Mouse (Mus musculus): ENCODE data around the gene Fkbp4. TPM values are rescaled to one million over a fixed set of nuclear protein-coding genes. Genes with fewer than 3 reads are reported as not detected.

The Fkbp4 gene
- polyA plus RNA-seq, 1 experiment from 2014 or later = 436 TPM

- no peak overlapping the region for H3K27ac ChIP-seq (replicated peaks)
- no peaks in the 10 kb centered on the region for H3K27me3 ChIP-seq
- WGBS = 23% methylated on average over 2 of the region's 2 CpGs
- no peak overlapping the region for H3K4me3 ChIP-seq
- H3K4me2 ChIP-seq (replicated peaks) = no peak overlapping the region
- no peaks in the 10 kb centered on the region for H3K9me3 ChIP-seq
- no peaks in the 10 kb centered on the region for H3K4me1 ChIP-seq
- no peak for ATAC-seq (replicated peaks)
- H3K36me3 ChIP-seq = no peaks in the 10 kb centered on the region
- no peak overlapping the region for H3K9ac ChIP-seq (replicated peaks)
These were observed 21.8 kb upstream of the Fkbp4 start for GRCm38 (mm10) chr6:128460321-128460720.

- no peak overlapping the region for H3K4me3 ChIP-seq
- no peak for ATAC-seq (replicated peaks)
- H3K9ac ChIP-seq (replicated peaks) = no peak overlapping the region
- no peak overlapping the region for H3K27ac ChIP-seq (replicated peaks)
- no peaks in the 10 kb centered on the region for H3K4me1 ChIP-seq
- WGBS = 90% methylated on average over 5 of the region's 5 CpGs
- no peak overlapping the region for H3K4me2 ChIP-seq (replicated peaks)
- H3K9me3 ChIP-seq = no peaks in the 10 kb centered on the region
- H3K36me3 ChIP-seq = no peaks in the 10 kb centered on the region
- no peaks in the 10 kb centered on the region for H3K27me3 ChIP-seq
These were observed 18.7 kb upstream of the Fkbp4 start for GRCm38 (mm10) chr6:128457186-128457585.

GRCm38 (mm10) chr6:128455835-128456605 lies 17.5 kb upstream of the Fkbp4 start:
- Histone ChIP-seq H3K4me1 (no peaks in the 10 kb centered on the region), H3K27ac (replicated peaks) (no peak overlapping the region), H3K27me3 (no peaks in the 10 kb centered on the region), H3K4me3 (no peak overlapping the region), H3K36me3 (no peaks in the 10 kb centered on the region), H3K4me2 (replicated peaks) (no peak overlapping the region), H3K9ac (replicated peaks) (no peak overlapping the region), H3K9me3 (no peaks in the 10 kb centered on the region)
- 74% methylated on average over 12 of the region's 12 CpGs for WGBS
- no peak for ATAC-seq (replicated peaks)

GRCm38 (mm10) chr6:128447063-128447462 lies 8.6 kb upstream of the Fkbp4 start:
- H3K27me3 ChIP-seq = no peaks in the 10 kb centered on the region
- H3K36me3 ChIP-seq = no peaks in the 10 kb centered on the region
- no peak overlapping the region for H3K4me2 ChIP-seq (replicated peaks)
- H3K4me3 ChIP-seq = no peak overlapping the region
- 96% methylated on average over 5 of the region's 5 CpGs for WGBS
- no peak overlapping the region for H3K9ac ChIP-seq (replicated peaks)
- ATAC-seq (replicated peaks) = no peak
- no peak overlapping the region for H3K27ac ChIP-seq (replicated peaks)
- H3K4me1 ChIP-seq = peaks cover 6% of the 10 kb centered on the region; the same call in 1 of the 2 replicates
- H3K9me3 ChIP-seq = no peaks in the 10 kb centered on the region

- Histone ChIP-seq H3K27me3 (no peaks in the 10 kb centered on the region), H3K27ac (replicated peaks) (no peak overlapping the region), H3K4me3 (no peak overlapping the region), H3K9me3 (no peaks in the 10 kb centered on the region), H3K4me1 (peaks cover 6% of the 10 kb centered on the region; the same call in 1 of the 2 replicates), H3K9ac (replicated peaks) (no peak overlapping the region), H3K4me2 (replicated peaks) (peak overlapping the region; percentile 24; the same call in 1 of the 2 replicates), H3K36me3 (no peaks in the 10 kb centered on the region)
- WGBS = 12% methylated on average over 14 of the region's 14 CpGs
- peak; percentile 79 for ATAC-seq (replicated peaks)
These were observed 7.5 kb upstream of the Fkbp4 start for GRCm38 (mm10) chr6:128445761-128446535.

GRCm38 (mm10) chr6:128440238-128440637 lies 1.8 kb upstream of the Fkbp4 start:
- H3K4me1 ChIP-seq = peaks cover 17% of the 10 kb centered on the region
- H3K4me3 ChIP-seq = no peak overlapping the region
- no peak for ATAC-seq (replicated peaks)
- peaks cover 8% of the 10 kb centered on the region for H3K36me3 ChIP-seq
- H3K27me3 ChIP-seq = no peaks in the 10 kb centered on the region
- H3K27ac ChIP-seq (replicated peaks) = no peak overlapping the region
- WGBS = 92% methylated on average over 2 of the region's 2 CpGs
- no peak overlapping the region for H3K4me2 ChIP-seq (replicated peaks)
- no peak overlapping the region for H3K9ac ChIP-seq (replicated peaks)
- no peaks in the 10 kb centered on the region for H3K9me3 ChIP-seq

- H3K9ac ChIP-seq (replicated peaks) = peak overlapping the region; percentile 39; the same call in 1 of the 2 replicates
These were observed 429 bp upstream of the Fkbp4 start for GRCm38 (mm10) chr6:128438871-128439341.

GRCm38 (mm10) chr6:128437731-128438316 lies 653 bp downstream of the Fkbp4 start:
- WGBS = under 1% methylated on average over 52 of the region's 52 CpGs

More at GRCm38 (mm10) chr6:128438871-128439341, 429 bp upstream of the Fkbp4 start:
- no peaks in the 10 kb centered on the region for H3K27me3 ChIP-seq
- H3K9me3 ChIP-seq = no peaks in the 10 kb centered on the region
- 30% methylated on average over 18 of the region's 18 CpGs for WGBS
- H3K4me1 ChIP-seq = peaks cover 17% of the 10 kb centered on the region
- H3K27ac ChIP-seq (replicated peaks) = peak overlapping the region; percentile 20; the same call in 1 of the 2 replicates
- peak overlapping the region; percentile 46 for H3K4me2 ChIP-seq (replicated peaks)
- H3K36me3 ChIP-seq = peaks cover 21% of the 10 kb centered on the region
- peak overlapping the region; percentile 98 for H3K4me3 ChIP-seq
- ATAC-seq (replicated peaks) = peak; percentile 57

GRCm38 (mm10) chr6:128437288-128437687 lies 1.2 kb downstream of the Fkbp4 start:
- peak overlapping the region; percentile 46 for H3K4me2 ChIP-seq (replicated peaks)
- H3K9ac ChIP-seq (replicated peaks) = peak overlapping the region; percentile 98
- H3K4me1 ChIP-seq = peaks cover 17% of the 10 kb centered on the region
- 3% methylated on average over 10 of the region's 10 CpGs for WGBS
- H3K27me3 ChIP-seq = no peaks in the 10 kb centered on the region
- H3K36me3 ChIP-seq = peaks cover 37% of the 10 kb centered on the region
- H3K4me3 ChIP-seq = peak overlapping the region; percentile 98
- H3K9me3 ChIP-seq = no peaks in the 10 kb centered on the region
- 0 out of 2 replicates have a peak, but pooled peaks have one; percentile 1 for ATAC-seq (replicated peaks)
- peak overlapping the region; percentile 94 for H3K27ac ChIP-seq (replicated peaks)

More at GRCm38 (mm10) chr6:128437731-128438316, 653 bp downstream of the Fkbp4 start:
- H3K27ac ChIP-seq (replicated peaks) = peak overlapping the region; percentile 94
- peak overlapping the region; percentile 98 for H3K4me3 ChIP-seq
- peak overlapping the region; percentile 46 for H3K4me2 ChIP-seq (replicated peaks)
- peaks cover 17% of the 10 kb centered on the region for H3K4me1 ChIP-seq
- H3K9me3 ChIP-seq = no peaks in the 10 kb centered on the region
- peak overlapping the region; percentile 98 for H3K9ac ChIP-seq (replicated peaks)
- H3K36me3 ChIP-seq = peaks cover 32% of the 10 kb centered on the region
- no peaks in the 10 kb centered on the region for H3K27me3 ChIP-seq
- ATAC-seq (replicated peaks) = peak; percentile 74

GRCm38 (mm10) chr6:128436356-128437005 lies 2.0 kb downstream of the Fkbp4 start:
- no peak for ATAC-seq (replicated peaks)
- no peaks in the 10 kb centered on the region for H3K27me3 ChIP-seq
- H3K36me3 ChIP-seq = peaks cover 45% of the 10 kb centered on the region
- peak overlapping the region; percentile 98 for H3K4me3 ChIP-seq
- WGBS = 83% methylated on average over 8 of the region's 8 CpGs
- H3K9me3 ChIP-seq = no peaks in the 10 kb centered on the region
- peak overlapping the region; percentile 98 for H3K9ac ChIP-seq (replicated peaks)
- H3K27ac ChIP-seq (replicated peaks) = no peak overlapping the region
- H3K4me1 ChIP-seq = peaks cover 17% of the 10 kb centered on the region
- peak overlapping the region; percentile 46 for H3K4me2 ChIP-seq (replicated peaks)

- peaks cover 17% of the 10 kb centered on the region for H3K4me1 ChIP-seq
- ATAC-seq (replicated peaks) = no peak
- H3K27ac ChIP-seq (replicated peaks) = no peak overlapping the region
- no peak overlapping the region for H3K9ac ChIP-seq (replicated peaks)
- H3K27me3 ChIP-seq = no peaks in the 10 kb centered on the region
- peaks cover 53% of the 10 kb centered on the region for H3K36me3 ChIP-seq
- H3K9me3 ChIP-seq = no peaks in the 10 kb centered on the region
- H3K4me2 ChIP-seq (replicated peaks) = no peak overlapping the region
- 77% methylated on average over 5 of the region's 5 CpGs for WGBS
- H3K4me3 ChIP-seq = no peak overlapping the region
These were observed 3.0 kb downstream of the Fkbp4 start for GRCm38 (mm10) chr6:128435474-128435873.
